Mouse (Mus musculus) lung, postnatal 0 days (tissue): Measurements from ENCODE around the gene Klhl29.

Experiments used
- CTCF ChIP-seq: IDR thresholded peaks from 2 replicates; pipeline ENCODE4 v1.5.1; 2016; ENCODE audit warnings: antibody characterized with exemption, mild to moderate bottlenecking
- EP300 ChIP-seq: IDR thresholded peaks from 2 replicates; pipeline ENCODE4 v1.6.1; 2016; ENCODE audit warnings: antibody characterized with exemption, mild to moderate bottlenecking, control low read depth

DNA sequence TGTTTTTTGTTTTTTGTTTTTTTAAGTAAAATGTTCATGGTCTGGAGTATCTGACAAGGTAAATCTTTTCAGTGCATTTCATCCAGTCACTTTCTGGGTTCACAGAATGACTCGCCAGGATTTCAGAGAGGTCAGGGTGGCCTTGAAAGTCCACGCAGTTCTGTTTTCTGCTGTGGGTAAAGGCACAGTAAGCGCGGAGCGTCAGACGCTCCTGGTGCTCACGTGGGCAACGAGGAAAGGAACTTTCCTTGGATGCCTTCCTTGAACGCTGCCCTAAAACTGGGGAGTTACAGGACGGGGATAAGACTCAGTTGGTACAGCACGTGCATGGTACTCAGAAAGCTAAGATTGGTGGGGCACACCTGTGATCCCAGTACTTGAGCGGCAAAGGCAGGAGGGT, 139.9 kb downstream of the Klhl29 start:
- TF ChIP-seq CTCF, result no peak
- TF ChIP-seq EP300, result no peak
